Mouse (Mus musculus) heart, embryonic 13.5 days (tissue): ENCODE results near the gene Fgfr2. TPM values are rescaled to one million over a fixed set of nuclear protein-coding genes. Genes with fewer than 3 reads are reported as not detected.

ENCODE experiments used
- ATAC-seq: fragments of 200-750 bp; cut with Nextera tagmentation; 2 replicates; pipeline ENCODE4 v1.8.0; 2017; ENCODE audit warnings: moderate TSS enrichment; ENCODE audit not compliant: insufficient number of reproducible peaks, low FRiP score, low TSS enrichment; ENCODE audit errors: extremely low read depth
- H3K27ac ChIP-seq: fragments of 300-500 bp; sonication (generic); replicated peaks from 2 replicates; pipeline ENCODE4 v1.5.1; 2015; ENCODE audit warnings: moderate library complexity, mild to moderate bottlenecking, inconsistent platforms
- H3K27me3 ChIP-seq: fragments of 300-500 bp; sonication (generic); replicated peaks from 2 replicates; pipeline ENCODE4 v1.6.1; 2015; ENCODE audit warnings: mild to moderate bottlenecking, inconsistent platforms
- H3K36me3 ChIP-seq: fragments of 300-500 bp; sonication (generic); 2 replicates; pipeline ENCODE4 v1.6.1; 2015; ENCODE audit warnings: mild to moderate bottlenecking, inconsistent platforms
- H3K4me1 ChIP-seq: fragments of 300-500 bp; sonication (generic); 2 replicates; pipeline ENCODE4 v1.6.1; 2015; ENCODE audit warnings: inconsistent platforms
- H3K4me2 ChIP-seq: fragments of 300-500 bp; sonication (generic); 2 replicates; pipeline ENCODE4 v1.6.1; 2015; ENCODE audit warnings: inconsistent platforms, mild to moderate bottlenecking, moderate library complexity
- H3K4me3 ChIP-seq: fragments of 300-500 bp; sonication (generic); 2 replicates; pipeline ENCODE4 v1.5.1; 2015; ENCODE audit warnings: moderate library complexity, mild to moderate bottlenecking, inconsistent platforms
- H3K9ac ChIP-seq: fragments of 300-500 bp; sonication (generic); 2 replicates; pipeline ENCODE4 v1.6.1; 2015; ENCODE audit warnings: inconsistent platforms, mild to moderate bottlenecking, moderate library complexity
- H3K9me3 ChIP-seq: fragments of 300-500 bp; sonication (generic); 2 replicates; pipeline ENCODE4 v1.6.1; 2016; ENCODE audit warnings: inconsistent platforms
- WGBS: fragments of 180-500 bp; shearing (Covaris S2); methylation state at CpG from one replicate; pipeline ENCODE4 v1.1.7; 2015; ENCODE audit warnings: mixed read lengths; 5-methylcytosine and 5-hydroxymethylcytosine counted together
- polyA plus RNA-seq: library from polyadenylated mRNA; unstranded; fragments of >200 nt; fragmentation: Nextera tagmentation; extraction: Ambion mirVana; gene quantifications from 2 replicates; pipeline ENCODE4 v1.2.1, GENCODE M21; 2015

Fgfr2 gene
- polyA plus RNA-seq, 1 experiment from 2014 or later: 22.5 TPM

- no peak overlapping the region for H3K4me2 ChIP-seq
- WGBS: 46% methylated on average over 1 of the region's 1 CpGs
- H3K9me3 ChIP-seq: no peaks in the 10 kb centered on the region
- H3K36me3 ChIP-seq: no peaks in the 10 kb centered on the region
- no peak overlapping the region for H3K9ac ChIP-seq
- no peak overlapping the region for H3K27ac ChIP-seq
- no peak for ATAC-seq
- H3K27me3 ChIP-seq: no peaks in the 10 kb centered on the region
- H3K4me3 ChIP-seq: no peak overlapping the region
- peaks cover 5% of the 10 kb centered on the region for H3K4me1 ChIP-seq
Observed at GRCm38 (mm10) chr7:131027557-131027956, 2095.6 kb downstream of the Fgfr2 start.

DNA sequence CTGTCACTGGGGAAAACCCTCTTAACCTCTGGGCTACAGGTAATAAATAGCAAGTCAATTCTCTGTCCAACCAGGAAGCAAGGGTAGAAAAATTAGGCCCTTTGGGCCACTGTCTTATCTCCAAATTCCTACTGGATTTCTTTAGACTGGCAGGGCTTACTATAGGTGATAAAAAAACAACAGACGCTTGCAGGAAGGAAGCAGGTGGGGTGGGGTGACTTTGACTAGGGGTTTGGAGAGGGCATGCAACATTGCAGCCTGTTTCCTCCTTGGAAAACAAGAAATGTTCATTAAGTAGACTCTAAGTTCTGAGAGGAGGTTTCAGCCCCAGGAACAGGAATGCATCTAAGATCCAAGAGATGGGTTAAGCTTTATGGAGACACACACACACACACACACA is 2098.3 kb downstream of the Fgfr2 start:
- Histone ChIP-seq H3K27ac (no peak overlapping the region), H3K9ac (no peak overlapping the region), H3K4me2 (no peak overlapping the region), H3K27me3 (no peaks in the 10 kb centered on the region), H3K4me1 (peaks cover 5% of the 10 kb centered on the region), H3K9me3 (no peaks in the 10 kb centered on the region), H3K4me3 (no peak overlapping the region), H3K36me3 (no peaks in the 10 kb centered on the region)
- ATAC-seq: no peak
- WGBS: 25% methylated on average over 1 of the region's 1 CpGs

DNA sequence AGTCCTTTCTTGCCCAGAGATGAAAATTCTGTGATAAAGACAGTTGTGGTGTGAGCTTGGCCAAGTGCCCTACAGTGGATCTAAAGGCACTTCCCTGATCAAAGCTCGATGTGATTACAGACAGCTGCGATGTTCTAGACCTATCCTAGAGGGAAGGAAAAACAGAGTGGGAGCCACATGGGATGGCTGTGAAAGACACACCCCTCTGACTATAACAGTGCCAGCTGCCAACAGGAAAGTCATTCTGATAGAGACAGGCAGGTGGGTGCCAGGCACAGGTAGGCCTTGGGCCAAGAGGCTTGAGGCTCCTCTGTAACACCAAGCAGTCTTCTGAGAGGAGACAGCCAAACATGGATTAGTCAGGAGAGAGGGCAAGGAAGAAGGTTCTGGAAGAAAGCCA is 2104.0 kb downstream of the Fgfr2 start:
- Histone ChIP-seq H3K9ac (no peak overlapping the region), H3K27me3 (no peaks in the 10 kb centered on the region), H3K36me3 (no peaks in the 10 kb centered on the region), H3K9me3 (no peaks in the 10 kb centered on the region), H3K4me2 (no peak overlapping the region), H3K4me3 (no peak overlapping the region), H3K27ac (no peak overlapping the region), H3K4me1 (no peaks in the 10 kb centered on the region)
- ATAC-seq: no peak
- WGBS: 64% methylated on average over 2 of the region's 2 CpGs

- WGBS: 61% methylated on average over 1 of the region's 1 CpGs
- Histone ChIP-seq H3K9me3 (peaks cover 4% of the 10 kb centered on the region), H3K4me2 (no peak overlapping the region), H3K4me1 (no peaks in the 10 kb centered on the region), H3K36me3 (no peaks in the 10 kb centered on the region), H3K4me3 (no peak overlapping the region), H3K27ac (no peak overlapping the region), H3K9ac (no peak overlapping the region), H3K27me3 (no peaks in the 10 kb centered on the region)
- no peak for ATAC-seq
Observed at GRCm38 (mm10) chr7:131011901-131012300, 2111.2 kb downstream of the Fgfr2 start.

DNA sequence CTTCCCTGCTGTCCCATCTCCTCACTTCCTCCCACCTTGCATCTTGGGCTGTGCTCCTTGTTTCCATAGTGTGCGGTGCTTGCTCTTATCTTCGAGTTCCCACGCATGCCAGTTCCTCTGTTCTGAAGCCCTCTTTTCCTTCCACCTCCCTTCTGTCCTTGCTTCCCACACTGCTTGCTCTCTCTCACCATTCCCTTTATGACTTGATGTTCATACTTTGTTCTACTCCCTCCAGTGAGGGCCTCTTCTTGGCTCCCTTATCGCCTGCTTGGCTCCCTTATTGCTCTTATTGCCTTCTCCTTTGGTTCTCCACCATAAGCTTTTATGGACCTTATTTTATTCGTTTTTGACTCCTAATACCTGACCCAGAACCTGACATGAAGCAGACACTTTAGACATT is 2114.0 kb downstream of the Fgfr2 start:
- H3K4me1 ChIP-seq: no peaks in the 10 kb centered on the region
- no peak overlapping the region for H3K4me2 ChIP-seq
- no peak overlapping the region for H3K27ac ChIP-seq
- H3K4me3 ChIP-seq: no peak overlapping the region
- H3K36me3 ChIP-seq: no peaks in the 10 kb centered on the region
- no peak for ATAC-seq
- peaks cover 15% of the 10 kb centered on the region for H3K9me3 ChIP-seq
- no peak overlapping the region for H3K9ac ChIP-seq
- H3K27me3 ChIP-seq: no peaks in the 10 kb centered on the region
- WGBS: 70% methylated on average over 5 of the region's 5 CpGs

GRCm38 (mm10) chr7:131007221-131007620 is 2115.9 kb downstream of the Fgfr2 start:
- H3K4me3 ChIP-seq: no peak overlapping the region
- no peaks in the 10 kb centered on the region for H3K27me3 ChIP-seq
- WGBS: 100% methylated on average over 2 of the region's 2 CpGs
- no peak overlapping the region for H3K9ac ChIP-seq
- H3K4me1 ChIP-seq: no peaks in the 10 kb centered on the region
- ATAC-seq: no peak
- no peak overlapping the region for H3K4me2 ChIP-seq
- no peak overlapping the region for H3K27ac ChIP-seq
- no peaks in the 10 kb centered on the region for H3K36me3 ChIP-seq
- H3K9me3 ChIP-seq: peaks cover 12% of the 10 kb centered on the region; the same call in 1 of the 2 replicates

GRCm38 (mm10) chr7:131004071-131004470 is 2119.1 kb downstream of the Fgfr2 start:
- no peaks in the 10 kb centered on the region for H3K27me3 ChIP-seq
- no peaks in the 10 kb centered on the region for H3K4me1 ChIP-seq
- WGBS: 77% methylated on average over 5 of the region's 5 CpGs
- H3K9ac ChIP-seq: no peak overlapping the region
- H3K36me3 ChIP-seq: no peaks in the 10 kb centered on the region
- H3K27ac ChIP-seq: no peak overlapping the region
- H3K4me3 ChIP-seq: no peak overlapping the region
- no peak for ATAC-seq
- H3K9me3 ChIP-seq: peaks cover 12% of the 10 kb centered on the region; the same call in 1 of the 2 replicates
- H3K4me2 ChIP-seq: no peak overlapping the region

GRCm38 (mm10) chr7:131001976-131002726 is 2121.0 kb downstream of the Fgfr2 start:
- H3K36me3 ChIP-seq: no peaks in the 10 kb centered on the region
- H3K27me3 ChIP-seq: no peaks in the 10 kb centered on the region
- no peak overlapping the region for H3K27ac ChIP-seq
- H3K4me3 ChIP-seq: no peak overlapping the region
- ATAC-seq: no peak
- WGBS: 76% methylated on average over 12 of the region's 12 CpGs
- H3K9me3 ChIP-seq: peaks cover 12% of the 10 kb centered on the region; the same call in 1 of the 2 replicates
- H3K9ac ChIP-seq: no peak overlapping the region
- H3K4me2 ChIP-seq: no peak overlapping the region
- no peaks in the 10 kb centered on the region for H3K4me1 ChIP-seq

DNA sequence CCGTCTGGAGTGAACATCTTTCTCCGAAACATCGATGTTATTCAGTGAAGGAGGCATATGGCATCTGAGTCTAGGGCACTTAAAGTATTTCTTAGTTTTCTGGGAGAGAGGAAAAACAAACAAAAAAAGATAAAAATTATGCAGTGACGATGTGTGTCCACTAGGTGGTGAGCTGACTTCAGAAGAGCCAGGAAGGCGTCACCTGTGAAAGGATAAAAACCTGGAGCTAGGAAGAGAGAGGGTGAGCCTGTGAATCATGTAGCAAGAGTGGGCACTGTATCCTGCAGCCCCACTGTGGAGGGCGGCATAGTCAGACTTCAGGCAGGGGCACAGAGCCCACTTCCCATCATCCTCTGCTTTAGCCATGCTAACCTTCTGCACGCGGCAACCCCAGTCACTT is 2129.2 kb downstream of the Fgfr2 start:
- no peak overlapping the region for H3K9ac ChIP-seq
- H3K27ac ChIP-seq: no peak overlapping the region
- no peak overlapping the region for H3K4me3 ChIP-seq
- H3K27me3 ChIP-seq: no peaks in the 10 kb centered on the region
- ATAC-seq: no peak
- H3K4me2 ChIP-seq: no peak overlapping the region
- H3K36me3 ChIP-seq: no peaks in the 10 kb centered on the region
- no peaks in the 10 kb centered on the region for H3K9me3 ChIP-seq
- 48% methylated on average over 8 of the region's 8 CpGs for WGBS
- H3K4me1 ChIP-seq: peaks cover 5% of the 10 kb centered on the region

DNA sequence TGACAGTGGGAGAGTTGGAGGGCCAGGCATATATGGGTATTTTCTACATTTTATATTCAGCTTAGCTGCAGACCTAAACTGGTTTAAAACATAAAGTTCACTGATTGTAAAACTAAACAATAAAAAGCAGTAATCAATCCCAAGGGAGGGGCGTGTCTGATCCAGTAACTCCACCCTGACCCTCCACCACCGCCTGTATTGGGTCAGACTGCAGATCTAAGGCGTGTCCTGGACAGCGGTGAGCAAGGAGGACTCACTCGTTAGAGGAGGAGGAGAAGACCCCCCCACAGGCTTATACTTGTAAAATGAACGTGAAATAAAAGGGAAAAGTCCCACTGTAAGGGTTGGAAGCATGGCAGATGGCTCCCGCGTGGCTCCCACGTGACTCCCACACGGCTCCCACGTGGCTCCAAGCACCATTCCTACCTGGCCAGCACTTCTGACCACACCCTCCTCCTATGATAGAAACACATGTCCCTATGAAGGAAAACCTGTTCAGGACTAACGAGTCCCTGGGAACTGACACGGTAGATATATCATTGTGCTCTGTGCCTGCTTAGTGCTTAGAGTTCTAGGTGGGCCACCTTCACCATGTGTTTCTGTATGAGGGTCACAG is 2131.9 kb downstream of the Fgfr2 start:
- no peak overlapping the region for H3K4me2 ChIP-seq
- no peak for ATAC-seq
- H3K4me3 ChIP-seq: no peak overlapping the region
- peaks cover 22% of the 10 kb centered on the region for H3K4me1 ChIP-seq
- 82% methylated on average over 13 of the region's 13 CpGs for WGBS
- no peaks in the 10 kb centered on the region for H3K9me3 ChIP-seq
- peaks cover 7% of the 10 kb centered on the region; the same call in 1 of the 2 replicates for H3K36me3 ChIP-seq
- H3K27me3 ChIP-seq: no peaks in the 10 kb centered on the region
- no peak overlapping the region for H3K27ac ChIP-seq
- no peak overlapping the region for H3K9ac ChIP-seq

DNA sequence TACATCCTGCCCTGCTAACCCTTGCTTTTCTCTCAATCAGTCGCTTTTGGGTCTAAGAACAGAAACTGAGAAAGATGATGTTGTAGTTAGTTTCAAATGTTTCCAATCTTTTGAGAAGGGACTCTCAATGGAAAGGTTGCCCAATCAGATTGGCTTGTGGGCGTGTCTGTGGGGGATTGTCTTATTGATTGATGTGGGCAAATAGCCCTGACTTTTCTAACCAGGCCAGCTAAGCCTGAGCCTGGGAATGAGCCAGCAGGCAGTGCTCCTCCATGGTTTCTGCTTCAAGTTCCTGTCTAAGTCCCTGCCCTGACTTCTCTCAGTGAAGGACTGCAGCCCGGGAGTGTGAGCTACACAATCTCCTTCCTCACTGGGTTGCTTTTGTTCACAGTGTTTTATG is 2133.8 kb downstream of the Fgfr2 start:
- no peaks in the 10 kb centered on the region for H3K27me3 ChIP-seq
- no peak for ATAC-seq
- 70% methylated on average over 3 of the region's 3 CpGs for WGBS
- H3K4me1 ChIP-seq: peaks cover 22% of the 10 kb centered on the region
- H3K27ac ChIP-seq: no peak overlapping the region
- no peak overlapping the region for H3K4me2 ChIP-seq
- no peaks in the 10 kb centered on the region for H3K9me3 ChIP-seq
- H3K36me3 ChIP-seq: peaks cover 7% of the 10 kb centered on the region; the same call in 1 of the 2 replicates
- no peak overlapping the region for H3K9ac ChIP-seq
- no peak overlapping the region for H3K4me3 ChIP-seq

- 25% methylated on average over 5 of the region's 5 CpGs for WGBS
- no peaks in the 10 kb centered on the region for H3K27me3 ChIP-seq
- ATAC-seq: 0 out of 2 replicates have a peak, but pooled peaks have one; percentile 62
- peak overlapping the region; percentile 79 for H3K27ac ChIP-seq
- peaks cover 28% of the 10 kb centered on the region for H3K4me1 ChIP-seq
- H3K9me3 ChIP-seq: no peaks in the 10 kb centered on the region
- no peak overlapping the region for H3K4me3 ChIP-seq
- peak overlapping the region; percentile 22; the same call in 1 of the 2 replicates for H3K4me2 ChIP-seq
- H3K36me3 ChIP-seq: peaks cover 7% of the 10 kb centered on the region; the same call in 1 of the 2 replicates
- no peak overlapping the region for H3K9ac ChIP-seq
Observed at GRCm38 (mm10) chr7:130988146-130988545, 2135.0 kb downstream of the Fgfr2 start.
